Mouse (Mus musculus) neural tube, embryonic 10.5 days (tissue): ENCODE results near the gene Tex19.2.
"Not testable (repeated sequence)": the region's sequence is repeated elsewhere in the genome, so short reads cannot be mapped to it uniquely, and the experiment has no call there.

Experiments
- DNase-seq: peaks from one replicate; pipeline ENCODE4 v3.0.0-alpha.2; 2017; ENCODE audit warnings: low spot score; ENCODE audit errors: extremely low spot score

Gene Tex19.2

GRCm38 (mm10) chr11:121111601-121112000 is 6.9 kb downstream of the Tex19.2 start:
- no peak for DNase-seq

GRCm38 (mm10) chr11:121111051-121111450 is 7.4 kb downstream of the Tex19.2 start:
- no peak for DNase-seq

GRCm38 (mm10) chr11:121109986-121110385 is 8.5 kb downstream of the Tex19.2 start:
- no peak for DNase-seq

GRCm38 (mm10) chr11:121108061-121108460 is 10.4 kb downstream of the Tex19.2 start:
- DNase-seq = no peak

GRCm38 (mm10) chr11:121107242-121107641 is 11.2 kb downstream of the Tex19.2 start:
- not testable (repeated sequence) for DNase-seq

- no peak for DNase-seq
Observed at GRCm38 (mm10) chr11:121101124-121101805, 17.2 kb downstream of the Tex19.2 start.

- DNase-seq = no peak
Observed at GRCm38 (mm10) chr11:121100692-121101091, 17.8 kb downstream of the Tex19.2 start.

- DNase-seq = no peak
Observed at GRCm38 (mm10) chr11:121099762-121100161, 18.7 kb downstream of the Tex19.2 start.

GRCm38 (mm10) chr11:121092606-121093585 is 25.6 kb downstream of the Tex19.2 start:
- DNase-seq = no peak

- DNase-seq = no peak
Observed at GRCm38 (mm10) chr11:121090943-121091342, 27.5 kb downstream of the Tex19.2 start.

- DNase-seq = no peak
Observed at GRCm38 (mm10) chr11:121089756-121090546, 28.5 kb downstream of the Tex19.2 start.

- DNase-seq = no peak
Observed at GRCm38 (mm10) chr11:121088997-121089396, 29.5 kb downstream of the Tex19.2 start.

GRCm38 (mm10) chr11:121086296-121086695 is 32.2 kb downstream of the Tex19.2 start:
- no peak for DNase-seq

GRCm38 (mm10) chr11:121085181-121085580 is 33.3 kb downstream of the Tex19.2 start:
- DNase-seq = no peak

- no peak for DNase-seq
Observed at GRCm38 (mm10) chr11:121082857-121083500, 35.5 kb downstream of the Tex19.2 start.

GRCm38 (mm10) chr11:121082250-121082649 is 36.2 kb downstream of the Tex19.2 start:
- DNase-seq = no peak

- DNase-seq = no peak
Observed at GRCm38 (mm10) chr11:121081120-121081519, 37.4 kb downstream of the Tex19.2 start, which contains the start of gene Sectm1a. Gene Sectm1a (minus strand): TSS chr11:121081220.

GRCm38 (mm10) chr11:121080330-121080729 is 38.1 kb downstream of the Tex19.2 start:
- no peak for DNase-seq

GRCm38 (mm10) chr11:121075655-121076054 is 42.8 kb downstream of the Tex19.2 start:
- no peak for DNase-seq

GRCm38 (mm10) chr11:121069662-121070061 is 48.8 kb downstream of the Tex19.2 start:
- not testable (repeated sequence) for DNase-seq

GRCm38 (mm10) chr11:121067895-121068294 is 50.6 kb downstream of the Tex19.2 start:
- DNase-seq = no peak
